Mouse (Mus musculus) embryonic facial prominence, embryonic 15.5 days (tissue): ENCODE data around the gene Mtap. TPM values are rescaled to one million over a fixed set of nuclear protein-coding genes. Genes with fewer than 3 reads are reported as not detected.

Experiments used
- ATAC-seq: fragments of 200-750 bp; cut with Nextera tagmentation; 2 replicates; pipeline ENCODE4 v1.8.0; 2017; ENCODE audit warnings: low read depth, moderate TSS enrichment; ENCODE audit not compliant: insufficient number of reproducible peaks, low FRiP score, low TSS enrichment
- H3K27ac ChIP-seq: fragments of 300-500 bp; sonication (generic); replicated peaks from 2 replicates; pipeline ENCODE4 v1.5.1; 2015; ENCODE audit warnings: mild to moderate bottlenecking, inconsistent platforms
- H3K27me3 ChIP-seq: fragments of 300-500 bp; sonication (generic); 2 replicates; pipeline ENCODE4 v1.6.1; 2015; ENCODE audit warnings: inconsistent platforms
- H3K36me3 ChIP-seq: fragments of 300-500 bp; sonication (generic); 2 replicates; pipeline ENCODE4 v1.6.1; 2015; ENCODE audit warnings: mild to moderate bottlenecking, inconsistent platforms
- H3K4me1 ChIP-seq: fragments of 300-500 bp; sonication (generic); 2 replicates; pipeline ENCODE4 v1.6.1; 2015; ENCODE audit warnings: inconsistent platforms
- H3K4me2 ChIP-seq: fragments of 300-500 bp; sonication (generic); replicated peaks from 2 replicates; pipeline ENCODE4 v1.6.1; 2015; ENCODE audit warnings: mild to moderate bottlenecking, inconsistent platforms
- H3K4me3 ChIP-seq: fragments of 300-500 bp; sonication (generic); replicated peaks from 2 replicates; pipeline ENCODE4 v1.5.1; 2015; ENCODE audit warnings: mild to moderate bottlenecking, inconsistent platforms
- H3K9ac ChIP-seq: fragments of 300-500 bp; sonication (generic); 2 replicates; pipeline ENCODE4 v1.6.1; 2015; ENCODE audit warnings: inconsistent platforms
- H3K9me3 ChIP-seq: fragments of 300-500 bp; sonication (generic); replicated peaks from 2 replicates; pipeline ENCODE4 v1.6.1; 2016; ENCODE audit warnings: inconsistent platforms
- WGBS: fragments of 180-500 bp; shearing (Covaris S2); methylation state at CpG from one replicate; pipeline ENCODE4 v1.1.7; 2015; 5-methylcytosine and 5-hydroxymethylcytosine counted together
- polyA plus RNA-seq: library from polyadenylated mRNA; unstranded; fragments of >200 nt; fragmentation: Nextera tagmentation; extraction: Ambion mirVana; gene quantifications from 2 replicates; pipeline ENCODE4 v1.2.1, GENCODE M21; 2015

The Mtap gene
- polyA plus RNA-seq, 1 experiment from 2014 or later: 64.2 TPM

GRCm38 (mm10) chr4:89137542-89138360 is 829 bp downstream of the Mtap start:
- H3K27me3 ChIP-seq: no peaks in the 10 kb centered on the region
- peak overlapping the region; percentile 75 for H3K4me3 ChIP-seq
- peaks cover 37% of the 10 kb centered on the region for H3K4me1 ChIP-seq
- H3K27ac ChIP-seq: peak overlapping the region; percentile 85
- peak overlapping the region; percentile 63 for H3K9ac ChIP-seq
- no peaks in the 10 kb centered on the region for H3K36me3 ChIP-seq
- peak overlapping the region; percentile 81 for H3K4me2 ChIP-seq
- H3K9me3 ChIP-seq: no peaks in the 10 kb centered on the region
- under 1% methylated on average over 35 of the region's 36 CpGs for WGBS
- ATAC-seq: peak; percentile 74

- WGBS: 14% methylated on average over 4 of the region's 4 CpGs
- H3K9ac ChIP-seq: 0 out of 2 replicates have a peak overlapping the region, but pooled peaks have one; percentile 63
- no peak for ATAC-seq
These were observed 1.4 kb downstream of the Mtap start for GRCm38 (mm10) chr4:89138361-89138651.

GRCm38 (mm10) chr4:89140832-89141231 is 3.9 kb downstream of the Mtap start:
- H3K4me1 ChIP-seq: peaks cover 37% of the 10 kb centered on the region
- no peak overlapping the region for H3K9ac ChIP-seq
- H3K27me3 ChIP-seq: no peaks in the 10 kb centered on the region
- H3K27ac ChIP-seq: no peak overlapping the region
- no peak overlapping the region for H3K4me3 ChIP-seq
- no peak for ATAC-seq
- no peak overlapping the region for H3K4me2 ChIP-seq
- no peaks in the 10 kb centered on the region for H3K36me3 ChIP-seq
- 81% methylated on average over 5 of the region's 5 CpGs for WGBS
- no peaks in the 10 kb centered on the region for H3K9me3 ChIP-seq

More at GRCm38 (mm10) chr4:89138361-89138651, 1.4 kb downstream of the Mtap start:
- Histone ChIP-seq H3K27ac (peak overlapping the region; percentile 85), H3K9me3 (no peaks in the 10 kb centered on the region), H3K4me1 (peaks cover 37% of the 10 kb centered on the region), H3K4me3 (peak overlapping the region; percentile 75), H3K27me3 (no peaks in the 10 kb centered on the region), H3K4me2 (peak overlapping the region; percentile 81), H3K36me3 (no peaks in the 10 kb centered on the region)

- Histone ChIP-seq H3K4me2 (no peak overlapping the region), H3K9ac (no peak overlapping the region), H3K27ac (no peak overlapping the region), H3K4me3 (no peak overlapping the region), H3K4me1 (peaks cover 14% of the 10 kb centered on the region), H3K9me3 (no peaks in the 10 kb centered on the region), H3K36me3 (peaks cover 21% of the 10 kb centered on the region), H3K27me3 (no peaks in the 10 kb centered on the region)
- ATAC-seq: no peak
- 34% methylated on average over 6 of the region's 6 CpGs for WGBS
These were observed 8.5 kb downstream of the Mtap start for GRCm38 (mm10) chr4:89145409-89145808.

GRCm38 (mm10) chr4:89146291-89146690 is 9.4 kb downstream of the Mtap start:
- peaks cover 27% of the 10 kb centered on the region for H3K36me3 ChIP-seq
- H3K27ac ChIP-seq: no peak overlapping the region
- no peak overlapping the region for H3K9ac ChIP-seq
- WGBS: 56% methylated on average over 3 of the region's 3 CpGs
- no peaks in the 10 kb centered on the region for H3K9me3 ChIP-seq
- no peak overlapping the region for H3K4me3 ChIP-seq
- 0 out of 2 replicates have a peak, but pooled peaks cover 7% of the 10 kb centered on the region for H3K4me1 ChIP-seq
- no peak overlapping the region for H3K4me2 ChIP-seq
- no peak for ATAC-seq
- no peaks in the 10 kb centered on the region for H3K27me3 ChIP-seq

GRCm38 (mm10) chr4:89149261-89149660 is 12.3 kb downstream of the Mtap start:
- ATAC-seq: no peak
- Histone ChIP-seq H3K27ac (no peak overlapping the region), H3K36me3 (peaks cover 33% of the 10 kb centered on the region), H3K4me1 (no peaks in the 10 kb centered on the region), H3K27me3 (no peaks in the 10 kb centered on the region), H3K4me3 (no peak overlapping the region), H3K9me3 (no peaks in the 10 kb centered on the region), H3K4me2 (no peak overlapping the region), H3K9ac (no peak overlapping the region)

- H3K4me3 ChIP-seq: no peak overlapping the region
- H3K4me2 ChIP-seq: no peak overlapping the region
- no peak for ATAC-seq
- WGBS: 92% methylated on average over 3 of the region's 3 CpGs
- H3K9ac ChIP-seq: no peak overlapping the region
- H3K27me3 ChIP-seq: no peaks in the 10 kb centered on the region
- H3K4me1 ChIP-seq: no peaks in the 10 kb centered on the region
- H3K27ac ChIP-seq: no peak overlapping the region
- H3K9me3 ChIP-seq: no peaks in the 10 kb centered on the region
- peaks cover 73% of the 10 kb centered on the region for H3K36me3 ChIP-seq
These were observed 24.5 kb downstream of the Mtap start for GRCm38 (mm10) chr4:89161389-89161788.

- WGBS: 77% methylated on average over 5 of the region's 5 CpGs
- no peak overlapping the region for H3K4me3 ChIP-seq
- ATAC-seq: no peak
- no peaks in the 10 kb centered on the region for H3K27me3 ChIP-seq
- no peak overlapping the region for H3K27ac ChIP-seq
- H3K9me3 ChIP-seq: no peaks in the 10 kb centered on the region
- H3K4me1 ChIP-seq: no peaks in the 10 kb centered on the region
- H3K36me3 ChIP-seq: peaks cover 78% of the 10 kb centered on the region
- H3K9ac ChIP-seq: no peak overlapping the region
- no peak overlapping the region for H3K4me2 ChIP-seq
These were observed 25.6 kb downstream of the Mtap start for GRCm38 (mm10) chr4:89162496-89162895.

- H3K9ac ChIP-seq: no peak overlapping the region
- no peaks in the 10 kb centered on the region for H3K9me3 ChIP-seq
- no peaks in the 10 kb centered on the region for H3K4me1 ChIP-seq
- H3K4me3 ChIP-seq: no peak overlapping the region
- no peak overlapping the region for H3K4me2 ChIP-seq
- no peak overlapping the region for H3K27ac ChIP-seq
- no peak for ATAC-seq
- peaks cover 78% of the 10 kb centered on the region for H3K36me3 ChIP-seq
- 92% methylated on average over 8 of the region's 8 CpGs for WGBS
- no peaks in the 10 kb centered on the region for H3K27me3 ChIP-seq
These were observed 26.7 kb downstream of the Mtap start for GRCm38 (mm10) chr4:89163613-89164012.

GRCm38 (mm10) chr4:89164681-89165080 is 27.8 kb downstream of the Mtap start:
- Histone ChIP-seq H3K36me3 (peaks cover 80% of the 10 kb centered on the region), H3K9ac (no peak overlapping the region), H3K4me3 (no peak overlapping the region), H3K4me1 (no peaks in the 10 kb centered on the region), H3K4me2 (no peak overlapping the region), H3K9me3 (no peaks in the 10 kb centered on the region), H3K27ac (no peak overlapping the region), H3K27me3 (no peaks in the 10 kb centered on the region)
- WGBS: 88% methylated on average over 2 of the region's 2 CpGs
- ATAC-seq: no peak

GRCm38 (mm10) chr4:89168877-89169276 is 32.0 kb downstream of the Mtap start:
- Histone ChIP-seq H3K4me3 (no peak overlapping the region), H3K4me1 (no peaks in the 10 kb centered on the region), H3K27ac (no peak overlapping the region), H3K9me3 (no peaks in the 10 kb centered on the region), H3K36me3 (peaks cover 71% of the 10 kb centered on the region), H3K27me3 (no peaks in the 10 kb centered on the region), H3K4me2 (no peak overlapping the region), H3K9ac (no peak overlapping the region)
- 89% methylated on average over 9 of the region's 9 CpGs for WGBS
- no peak for ATAC-seq

- H3K9ac ChIP-seq: no peak overlapping the region
- 75% methylated on average over 4 of the region's 4 CpGs for WGBS
- no peaks in the 10 kb centered on the region for H3K27me3 ChIP-seq
- H3K36me3 ChIP-seq: peaks cover 71% of the 10 kb centered on the region
- no peak overlapping the region for H3K4me2 ChIP-seq
- no peak for ATAC-seq
- H3K4me1 ChIP-seq: no peaks in the 10 kb centered on the region
- no peaks in the 10 kb centered on the region for H3K9me3 ChIP-seq
- H3K4me3 ChIP-seq: no peak overlapping the region
- H3K27ac ChIP-seq: no peak overlapping the region
These were observed 32.8 kb downstream of the Mtap start for GRCm38 (mm10) chr4:89169739-89170138.
